Mouse (Mus musculus): Measurements from ENCODE around the gene Nrp1. TPM values are rescaled to one million over a fixed set of nuclear protein-coding genes. Genes with fewer than 3 reads are reported as not detected.

The Nrp1 gene
- polyA plus RNA-seq, 1 experiment = 6.0 TPM

DNA sequence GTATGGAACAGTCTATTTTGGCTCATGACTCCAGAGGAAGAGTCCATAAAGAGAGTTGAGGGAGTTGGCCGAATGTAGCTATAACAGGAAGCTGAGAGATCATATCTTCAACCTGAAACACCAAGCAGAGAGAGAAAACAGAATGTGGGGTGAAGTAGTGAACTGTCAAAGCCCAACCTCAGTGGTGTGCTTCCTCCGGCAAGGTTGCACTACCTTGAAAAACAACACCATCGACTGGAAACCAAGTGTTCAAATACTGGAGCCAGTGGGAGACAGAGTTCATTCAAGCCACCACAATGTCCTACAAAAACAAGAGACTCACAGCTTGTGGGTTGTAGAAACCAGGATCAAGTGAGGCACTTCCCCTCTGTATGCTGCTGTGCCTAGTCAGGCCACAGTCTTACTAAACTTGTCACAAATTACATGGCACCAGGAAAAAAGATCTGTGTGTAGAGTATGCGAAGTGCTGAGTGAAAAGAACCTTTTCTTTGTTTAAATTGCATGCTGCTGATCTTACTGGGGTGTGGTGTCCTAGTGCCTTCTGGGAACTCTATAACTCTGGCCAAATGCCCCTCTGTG, 32.9 kb downstream of the Nrp1 start:
- Histone ChIP-seq H3K27ac (ENCODE audit: control insufficient read depth, insufficient read depth, low read depth, low read length, poor library complexity) (no peak overlapping the region), H3K4me3 (replicated peaks; ENCODE audit: control insufficient read depth, low read depth, low read length) (no peak overlapping the region), H3K4me1 (ENCODE audit: control insufficient read depth, insufficient read depth, low read length) (peaks cover 1% of the 10 kb centered on the region; the same call in 1 of the 2 replicates)
- TF ChIP-seq POLR2A (IDR thresholded peaks at IDR 0.05; ENCODE audit: borderline replicate concordance, control insufficient read depth, low read depth, low read length) (no peak), CTCF (IDR thresholded peaks at IDR 0.05; ENCODE audit: control insufficient read depth, insufficient read depth, low read length) (no peak)
- 35% methylated on average over 4 of the region's 4 CpGs for WGBS

DNA sequence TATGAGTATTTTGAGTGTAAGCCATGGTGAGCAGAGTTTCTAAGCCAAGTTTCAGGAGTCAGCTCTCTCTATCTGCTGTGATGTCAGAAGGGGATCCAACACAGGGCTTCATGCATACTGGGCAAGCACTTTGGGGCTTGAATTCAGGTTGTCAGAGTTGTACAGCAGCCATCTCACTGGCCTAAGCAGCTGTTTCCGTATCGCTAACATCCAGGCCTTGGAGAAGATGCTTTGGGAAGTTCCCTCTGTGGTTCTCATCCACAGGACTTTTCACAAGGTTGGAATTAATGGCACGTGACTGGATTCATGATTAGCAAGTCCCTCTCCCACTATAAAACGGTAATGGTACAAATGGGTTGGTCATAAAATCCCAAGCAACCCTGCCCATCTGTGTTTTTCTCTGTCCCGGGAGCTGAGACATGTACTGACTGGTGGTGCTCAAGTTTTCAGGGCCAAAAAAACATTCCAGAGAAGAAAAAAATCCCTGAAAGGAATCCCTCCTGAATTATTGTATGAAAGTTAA, 36.3 kb downstream of the Nrp1 start:
- TF ChIP-seq CTCF (IDR thresholded peaks at IDR 0.05; ENCODE audit: control insufficient read depth, insufficient read depth, low read length) (no peak), POLR2A (IDR thresholded peaks at IDR 0.05; ENCODE audit: borderline replicate concordance, control insufficient read depth, low read depth, low read length) (no peak)
- H3K4me1 ChIP-seq (ENCODE audit: control insufficient read depth, insufficient read depth, low read length) = no peaks in the 10 kb centered on the region; the same call in 1 of the 2 replicates
- H3K27ac ChIP-seq (ENCODE audit: control insufficient read depth, insufficient read depth, low read depth, low read length, poor library complexity) = no peak overlapping the region
- WGBS = 84% methylated on average over 5 of the region's 5 CpGs
- H3K4me3 ChIP-seq (replicated peaks; ENCODE audit: control insufficient read depth, low read depth, low read length) = no peak overlapping the region

DNA sequence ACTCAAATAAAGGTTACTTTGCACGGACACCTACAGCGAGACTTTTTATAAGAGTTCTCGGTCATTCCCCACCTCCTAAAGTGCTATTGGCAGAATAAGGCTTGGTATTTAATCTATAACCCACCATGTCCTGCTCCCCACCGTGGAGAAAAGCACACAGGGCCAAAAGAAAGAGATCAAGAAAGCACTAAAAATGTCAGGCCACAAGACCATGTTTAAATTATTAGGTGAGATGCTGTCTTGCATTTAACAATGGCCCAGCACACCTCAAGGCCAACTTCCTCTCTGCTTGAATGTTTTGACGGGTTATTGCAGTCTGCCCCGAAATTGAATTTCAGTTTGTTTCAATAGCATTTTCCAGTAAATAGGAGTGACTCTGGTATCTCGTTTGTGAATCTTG, 38.6 kb downstream of the Nrp1 start:
- no peaks in the 10 kb centered on the region for H3K4me1 ChIP-seq (ENCODE audit: control insufficient read depth, insufficient read depth, low read length)
- H3K4me3 ChIP-seq (replicated peaks; ENCODE audit: control insufficient read depth, low read depth, low read length) = no peak overlapping the region
- 48% methylated on average over 7 of the region's 7 CpGs for whole genome bisulfite sequencing
- no peak overlapping the region for H3K27ac ChIP-seq (ENCODE audit: control insufficient read depth, insufficient read depth, low read depth, low read length, poor library complexity)
- TF ChIP-seq CTCF (IDR thresholded peaks at IDR 0.05; ENCODE audit: control insufficient read depth, insufficient read depth, low read length) (no peak), POLR2A (IDR thresholded peaks at IDR 0.05; ENCODE audit: borderline replicate concordance, control insufficient read depth, low read depth, low read length) (no peak)

DNA sequence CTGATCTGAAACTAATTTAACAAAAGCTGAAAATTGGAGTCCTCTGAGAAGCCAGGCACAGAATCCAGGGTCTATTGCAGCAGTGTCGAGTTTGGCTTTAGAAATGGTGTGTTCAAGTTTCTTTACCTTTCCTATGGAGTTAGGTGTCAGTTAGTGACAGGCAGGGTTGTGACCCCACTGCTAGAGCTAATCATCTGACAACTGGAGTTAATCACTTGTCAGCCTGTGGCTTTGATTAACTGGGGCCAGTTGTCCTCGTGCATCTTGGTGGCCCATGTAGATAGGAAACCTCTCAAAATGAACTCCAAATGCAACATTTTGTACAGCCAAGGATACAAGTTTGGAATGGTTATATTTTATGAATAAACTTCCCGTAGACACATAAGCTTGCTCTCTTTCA, 39.0 kb downstream of the Nrp1 start:
- TF ChIP-seq POLR2A (IDR thresholded peaks at IDR 0.05; ENCODE audit: borderline replicate concordance, control insufficient read depth, low read depth, low read length) (no peak), CTCF (IDR thresholded peaks at IDR 0.05; ENCODE audit: control insufficient read depth, insufficient read depth, low read length) (no peak)
- Histone ChIP-seq H3K4me1 (ENCODE audit: control insufficient read depth, insufficient read depth, low read length) (no peaks in the 10 kb centered on the region), H3K27ac (ENCODE audit: control insufficient read depth, insufficient read depth, low read depth, low read length, poor library complexity) (no peak overlapping the region), H3K4me3 (replicated peaks; ENCODE audit: control insufficient read depth, low read depth, low read length) (no peak overlapping the region)
- WGBS = 61% methylated on average over 3 of the region's 3 CpGs

DNA sequence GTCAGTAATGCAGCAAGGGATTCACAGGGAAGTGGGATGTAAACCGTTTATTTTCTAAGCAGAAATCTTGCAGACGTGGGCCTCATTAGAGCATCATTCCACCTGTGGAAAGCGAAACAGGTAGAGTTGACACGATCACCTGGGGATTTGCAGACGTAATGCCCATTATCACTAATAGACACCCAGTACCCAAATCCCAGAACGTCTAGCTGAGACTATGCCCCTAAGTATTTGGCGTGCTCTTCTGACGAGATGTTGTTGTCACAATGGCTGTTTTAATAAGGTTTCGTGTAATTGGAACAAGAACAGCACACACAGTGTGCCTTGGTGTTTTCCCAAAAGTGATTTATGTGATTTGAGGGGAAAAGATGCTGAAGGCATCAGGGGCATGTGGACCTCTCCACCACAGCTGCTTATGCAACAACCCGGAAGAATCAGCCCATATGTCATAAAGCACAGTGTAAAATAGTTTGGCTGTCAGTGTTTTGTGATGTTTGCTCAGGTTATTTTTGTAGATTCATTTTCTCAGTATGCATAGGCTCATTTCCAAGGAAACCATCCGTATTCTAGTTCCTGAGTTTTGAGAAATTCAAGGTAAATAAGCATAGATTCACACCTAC, 40.2 kb downstream of the Nrp1 start:
- Histone ChIP-seq H3K4me3 (replicated peaks; ENCODE audit: control insufficient read depth, low read depth, low read length) (no peak overlapping the region), H3K4me1 (ENCODE audit: control insufficient read depth, insufficient read depth, low read length) (no peaks in the 10 kb centered on the region), H3K27ac (ENCODE audit: control insufficient read depth, insufficient read depth, low read depth, low read length, poor library complexity) (no peak overlapping the region)
- WGBS = 84% methylated on average over 11 of the region's 11 CpGs
- TF ChIP-seq POLR2A (IDR thresholded peaks at IDR 0.05; ENCODE audit: borderline replicate concordance, control insufficient read depth, low read depth, low read length) (no peak), CTCF (IDR thresholded peaks at IDR 0.05; ENCODE audit: control insufficient read depth, insufficient read depth, low read length) (no peak)

DNA sequence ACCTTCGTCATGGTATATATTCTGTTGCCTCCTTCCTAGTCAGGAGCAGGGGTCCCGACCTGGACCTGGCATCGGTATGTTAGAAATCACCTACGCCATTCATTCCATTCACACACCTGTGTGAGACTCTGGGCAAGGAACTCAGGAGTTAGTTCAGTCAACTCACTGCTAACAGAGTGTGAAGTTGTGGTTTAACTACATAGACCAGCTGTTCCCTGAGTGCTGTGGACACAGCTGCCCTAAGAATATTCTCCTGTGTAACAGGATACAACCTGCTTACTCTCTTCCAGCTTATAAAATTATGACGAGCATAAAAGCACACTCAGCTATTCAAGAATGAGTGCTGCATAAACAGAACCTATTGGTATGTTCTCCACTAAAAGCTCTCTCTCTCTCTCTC, 41.9 kb downstream of the Nrp1 start:
- Histone ChIP-seq H3K4me3 (replicated peaks; ENCODE audit: control insufficient read depth, low read depth, low read length) (no peak overlapping the region), H3K27ac (ENCODE audit: control insufficient read depth, insufficient read depth, low read depth, low read length, poor library complexity) (no peak overlapping the region), H3K4me1 (ENCODE audit: control insufficient read depth, insufficient read depth, low read length) (no peaks in the 10 kb centered on the region)
- TF ChIP-seq CTCF (IDR thresholded peaks at IDR 0.05; ENCODE audit: control insufficient read depth, insufficient read depth, low read length) = no peak
- no peak for TF ChIP-seq POLR2A (IDR thresholded peaks at IDR 0.05; ENCODE audit: borderline replicate concordance, control insufficient read depth, low read depth, low read length)
- 65% methylated on average over 5 of the region's 5 CpGs for WGBS

DNA sequence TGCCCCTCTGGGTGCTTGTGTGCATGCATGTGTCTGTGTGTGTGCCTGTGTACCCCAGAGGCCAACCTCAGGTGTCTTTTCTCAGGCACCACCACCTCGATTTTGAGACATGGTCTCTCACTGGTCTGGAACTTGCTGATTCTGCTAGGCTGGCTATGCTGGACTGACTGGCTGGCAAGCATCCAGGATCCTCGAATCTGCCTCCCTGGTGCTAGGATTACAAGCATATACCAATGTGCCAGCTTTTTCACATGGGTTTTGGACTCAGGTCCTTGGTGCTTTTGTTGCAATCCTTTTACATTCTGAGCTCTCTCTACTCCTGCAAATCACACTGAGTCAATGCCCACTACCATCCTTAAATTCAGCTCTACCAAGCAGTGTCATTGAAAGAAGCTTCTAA, 46.5 kb downstream of the Nrp1 start:
- TF ChIP-seq POLR2A (IDR thresholded peaks at IDR 0.05; ENCODE audit: borderline replicate concordance, control insufficient read depth, low read depth, low read length) = no peak
- no peaks in the 10 kb centered on the region for H3K4me1 ChIP-seq (ENCODE audit: control insufficient read depth, insufficient read depth, low read length)
- no peak overlapping the region for H3K4me3 ChIP-seq (replicated peaks; ENCODE audit: control insufficient read depth, low read depth, low read length)
- 55% methylated on average over 2 of the region's 2 CpGs for WGBS
- no peak overlapping the region for H3K27ac ChIP-seq (ENCODE audit: control insufficient read depth, insufficient read depth, low read depth, low read length, poor library complexity)

DNA sequence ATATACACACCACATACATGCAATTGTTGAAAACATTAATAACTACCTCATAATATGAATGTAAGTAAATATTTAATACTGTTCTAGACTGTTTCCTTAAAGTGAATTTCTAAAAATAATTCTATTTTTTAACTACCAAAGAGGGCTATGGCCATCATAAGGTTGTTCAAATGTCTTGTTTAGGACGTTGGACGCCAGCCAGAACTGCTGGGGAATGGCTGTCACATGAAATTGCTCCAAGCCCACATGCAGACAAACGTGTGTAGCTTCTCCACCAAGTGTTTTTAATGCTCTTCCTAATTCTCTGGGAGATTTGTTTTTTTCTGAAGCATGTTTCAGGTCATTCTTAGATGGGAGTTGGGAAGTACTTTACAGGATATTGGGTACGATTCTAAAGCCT, 55.0 kb downstream of the Nrp1 start:
- Histone ChIP-seq H3K4me3 (replicated peaks; ENCODE audit: control insufficient read depth, low read depth, low read length) (no peak overlapping the region), H3K4me1 (ENCODE audit: control insufficient read depth, insufficient read depth, low read length) (no peaks in the 10 kb centered on the region), H3K27ac (ENCODE audit: control insufficient read depth, insufficient read depth, low read depth, low read length, poor library complexity) (no peak overlapping the region)
- 63% methylated on average over 4 of the region's 4 CpGs for WGBS
- TF ChIP-seq POLR2A (IDR thresholded peaks at IDR 0.05; ENCODE audit: borderline replicate concordance, control insufficient read depth, low read depth, low read length) (no peak), CTCF (IDR thresholded peaks at IDR 0.05; ENCODE audit: control insufficient read depth, insufficient read depth, low read length) (no peak)
